Mouse (Mus musculus): ENCODE results near the gene Gm27029. TPM values are rescaled to one million over a fixed set of nuclear protein-coding genes. Genes with fewer than 3 reads are reported as not detected.
A peak's percentile ranks its signal among the peaks of the same experiment; 100 is the strongest.
"Not testable (repeated sequence)": the region's sequence is repeated elsewhere in the genome, so short reads cannot be mapped to it uniquely, and the experiment has no call there.

Gene Gm27029
- polyA plus RNA-seq, 1 experiment from 2014 or later: 7.6 TPM

GRCm38 (mm10) chr11:101416433-101417100, 8.0 kb downstream of the Gm27029 start:
- H3K27me3 ChIP-seq: no peaks in the 10 kb centered on the region
- peak; percentile 46; the same call in 1 of the 2 replicates for ATAC-seq
- H3K27ac ChIP-seq: peak overlapping the region; percentile 72
- H3K9me3 ChIP-seq (replicated peaks): no peaks in the 10 kb centered on the region
- peak overlapping the region; percentile 81 for H3K4me2 ChIP-seq
- H3K4me1 ChIP-seq: peaks cover 8% of the 10 kb centered on the region
- H3K9ac ChIP-seq: peak overlapping the region; percentile 82
- H3K4me3 ChIP-seq: peak overlapping the region; percentile 81
- peaks cover 25% of the 10 kb centered on the region for H3K36me3 ChIP-seq (ENCODE audit: poor library complexity, severe bottlenecking)
- WGBS: 2% methylated on average over 11 of the region's 11 CpGs

DNA sequence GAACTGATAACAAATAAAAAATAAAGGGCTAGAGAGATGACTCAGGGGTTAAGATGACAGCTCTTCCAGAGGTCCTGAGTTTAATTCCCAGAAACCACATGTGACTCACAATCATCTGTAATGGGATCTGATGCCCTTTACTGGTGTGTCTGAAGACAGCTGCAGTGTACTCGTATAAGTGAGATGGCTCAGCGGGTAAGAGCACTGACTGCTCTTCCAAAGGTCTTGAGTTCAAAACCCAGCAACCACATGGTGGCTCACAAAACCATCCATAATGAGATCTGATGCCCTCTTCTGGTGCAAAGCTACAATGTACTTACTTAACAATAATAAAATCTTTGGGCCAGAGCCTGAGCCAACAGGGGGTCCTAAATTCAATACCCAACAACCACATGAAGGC, 9.3 kb downstream of the Gm27029 start:
- peaks cover 8% of the 10 kb centered on the region for H3K4me1 ChIP-seq
- no peak overlapping the region for H3K4me3 ChIP-seq
- H3K36me3 ChIP-seq (ENCODE audit: poor library complexity, severe bottlenecking): peaks cover 37% of the 10 kb centered on the region
- WGBS: 89% methylated on average over 2 of the region's 2 CpGs
- no peak overlapping the region for H3K4me2 ChIP-seq
- no peaks in the 10 kb centered on the region for H3K27me3 ChIP-seq
- no peak overlapping the region for H3K27ac ChIP-seq
- no peak for ATAC-seq
- no peak overlapping the region for H3K9ac ChIP-seq
- no peaks in the 10 kb centered on the region for H3K9me3 ChIP-seq (replicated peaks)

DNA sequence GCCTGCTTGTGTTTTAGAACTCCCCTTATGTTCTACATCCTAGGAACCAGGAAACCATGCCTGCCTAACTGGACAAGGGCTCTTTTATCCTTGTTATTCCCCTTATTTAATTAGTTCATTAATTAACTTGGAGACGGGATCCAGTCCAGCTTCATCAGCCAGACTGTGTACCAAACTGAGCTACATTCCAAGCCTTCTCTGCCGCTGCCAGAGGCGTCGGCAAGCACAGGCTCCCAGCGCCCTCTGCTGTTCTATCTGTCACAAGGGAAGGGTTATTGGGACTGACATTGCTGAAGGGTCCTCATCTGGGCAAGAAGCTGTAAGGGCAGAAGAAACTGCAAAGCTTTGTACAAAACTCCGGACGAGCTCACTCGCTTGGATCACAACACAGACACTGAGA, 29.5 kb downstream of the Gm27029 start:
- Histone ChIP-seq H3K4me2 (no peak overlapping the region), H3K4me1 (peaks cover 7% of the 10 kb centered on the region; the same call in 1 of the 2 replicates), H3K27ac (no peak overlapping the region), H3K9ac (no peak overlapping the region), H3K4me3 (no peak overlapping the region), H3K36me3 (ENCODE audit: poor library complexity, severe bottlenecking) (no peaks in the 10 kb centered on the region), H3K27me3 (no peaks in the 10 kb centered on the region), H3K9me3 (replicated peaks) (no peaks in the 10 kb centered on the region)
- 6% methylated on average over 8 of the region's 8 CpGs for WGBS
- ATAC-seq: 0 out of 2 replicates have a peak, but pooled peaks have one; percentile 33

GRCm38 (mm10) chr11:101381817-101382216, 42.8 kb downstream of the Gm27029 start:
- no peaks in the 10 kb centered on the region for H3K36me3 ChIP-seq (ENCODE audit: poor library complexity, severe bottlenecking)
- H3K4me2 ChIP-seq: no peak overlapping the region
- ATAC-seq: no peak
- 4% methylated on average over 4 of the region's 4 CpGs for WGBS
- no peak overlapping the region for H3K4me3 ChIP-seq
- H3K9ac ChIP-seq: no peak overlapping the region
- H3K9me3 ChIP-seq (replicated peaks): no peaks in the 10 kb centered on the region
- H3K27me3 ChIP-seq: no peaks in the 10 kb centered on the region
- no peak overlapping the region for H3K27ac ChIP-seq
- H3K4me1 ChIP-seq: peaks cover 4% of the 10 kb centered on the region; the same call in 1 of the 2 replicates

GRCm38 (mm10) chr11:101378926-101379325, 45.7 kb downstream of the Gm27029 start:
- H3K27me3 ChIP-seq: no peaks in the 10 kb centered on the region
- H3K4me2 ChIP-seq: no peak overlapping the region
- H3K27ac ChIP-seq: no peak overlapping the region
- no peak for ATAC-seq
- H3K9ac ChIP-seq: no peak overlapping the region
- H3K9me3 ChIP-seq (replicated peaks): no peaks in the 10 kb centered on the region
- peaks cover 4% of the 10 kb centered on the region; the same call in 1 of the 2 replicates for H3K4me1 ChIP-seq
- H3K36me3 ChIP-seq (ENCODE audit: poor library complexity, severe bottlenecking): no peaks in the 10 kb centered on the region
- WGBS: 84% methylated on average over 6 of the region's 6 CpGs
- no peak overlapping the region for H3K4me3 ChIP-seq

- H3K4me3 ChIP-seq; H3K27ac ChIP-seq; H3K9me3 ChIP-seq (replicated peaks); H3K9ac ChIP-seq; H3K4me2 ChIP-seq; H3K4me1 ChIP-seq; ATAC-seq; H3K27me3 ChIP-seq; H3K36me3 ChIP-seq (ENCODE audit: poor library complexity, severe bottlenecking): not testable (repeated sequence)
- 94% methylated on average over 8 of the region's 8 CpGs for WGBS
Observed at GRCm38 (mm10) chr11:101378196-101378595, 46.4 kb downstream of the Gm27029 start.

GRCm38 (mm10) chr11:101374421-101374938, 50.1 kb downstream of the Gm27029 start:
- H3K27ac ChIP-seq: no peak overlapping the region
- no peak overlapping the region for H3K4me2 ChIP-seq
- no peak overlapping the region for H3K9ac ChIP-seq
- H3K4me1 ChIP-seq: no peaks in the 10 kb centered on the region
- H3K9me3 ChIP-seq (replicated peaks): no peaks in the 10 kb centered on the region
- no peak overlapping the region for H3K4me3 ChIP-seq
- 57% methylated on average over 7 of the region's 7 CpGs for WGBS
- ATAC-seq: no peak
- H3K36me3 ChIP-seq (ENCODE audit: poor library complexity, severe bottlenecking): no peaks in the 10 kb centered on the region
- H3K27me3 ChIP-seq: no peaks in the 10 kb centered on the region

- H3K9me3 ChIP-seq (replicated peaks): no peaks in the 10 kb centered on the region
- H3K27ac ChIP-seq: no peak overlapping the region
- H3K4me1 ChIP-seq: no peaks in the 10 kb centered on the region
- no peak overlapping the region for H3K4me2 ChIP-seq
- H3K9ac ChIP-seq: no peak overlapping the region
- 81% methylated on average over 5 of the region's 5 CpGs for WGBS
- H3K36me3 ChIP-seq (ENCODE audit: poor library complexity, severe bottlenecking): no peaks in the 10 kb centered on the region
- H3K4me3 ChIP-seq: no peak overlapping the region
- no peaks in the 10 kb centered on the region for H3K27me3 ChIP-seq
- ATAC-seq: no peak
Observed at GRCm38 (mm10) chr11:101370141-101370540, 54.5 kb downstream of the Gm27029 start.

GRCm38 (mm10) chr11:101367326-101367935, 57.2 kb downstream of the Gm27029 start, which contains the start of gene G6pc:
TSS of gene G6pc (plus strand) at chr11:101367561.
- Histone ChIP-seq H3K4me1 (no peaks in the 10 kb centered on the region), H3K4me2 (no peak within 1 kb of the TSS), H3K27ac (no peak within 1 kb of the TSS), H3K27me3 (no peaks in the 10 kb centered on the region), H3K9me3 (replicated peaks) (no peaks in the 10 kb centered on the region), H3K36me3 (ENCODE audit: poor library complexity, severe bottlenecking) (no peaks in the 10 kb centered on the region), H3K9ac (no peak within 1 kb of the TSS), H3K4me3 (no peak within 1 kb of the TSS)
- WGBS: 90% methylated on average over 8 of the region's 8 CpGs
- no peak for ATAC-seq

DNA sequence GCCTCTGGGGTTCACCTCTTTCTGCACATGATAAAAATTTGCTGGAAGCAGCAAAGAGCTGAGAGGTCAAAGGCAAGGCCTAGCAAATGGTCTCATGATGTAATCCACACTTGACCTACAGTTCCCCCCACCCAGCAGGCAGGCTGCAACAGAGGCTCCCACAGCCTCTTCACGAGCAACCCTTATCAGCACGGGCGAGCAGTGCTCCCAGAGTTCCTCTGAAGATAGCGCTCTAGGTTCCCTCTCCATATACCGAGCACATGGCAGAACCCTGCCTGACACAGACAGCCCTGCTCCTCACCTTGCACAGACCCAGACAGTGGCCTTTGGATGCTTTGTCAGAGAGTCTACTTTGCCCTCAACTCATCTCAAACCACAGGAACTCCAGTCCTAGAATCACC, 60.1 kb downstream of the Gm27029 start:
- Histone ChIP-seq H3K9me3 (replicated peaks) (no peaks in the 10 kb centered on the region), H3K4me3 (no peak overlapping the region), H3K27me3 (no peaks in the 10 kb centered on the region), H3K36me3 (ENCODE audit: poor library complexity, severe bottlenecking) (no peaks in the 10 kb centered on the region), H3K9ac (no peak overlapping the region), H3K4me1 (no peaks in the 10 kb centered on the region), H3K27ac (no peak overlapping the region), H3K4me2 (no peak overlapping the region)
- ATAC-seq: no peak
- 85% methylated on average over 5 of the region's 5 CpGs for WGBS

- Histone ChIP-seq H3K9me3 (replicated peaks) (no peaks in the 10 kb centered on the region), H3K9ac (no peak overlapping the region), H3K36me3 (ENCODE audit: poor library complexity, severe bottlenecking) (no peaks in the 10 kb centered on the region), H3K4me3 (no peak overlapping the region), H3K4me2 (no peak overlapping the region), H3K27me3 (no peaks in the 10 kb centered on the region), H3K27ac (no peak overlapping the region), H3K4me1 (no peaks in the 10 kb centered on the region)
- no peak for ATAC-seq
- WGBS: 71% methylated on average over 3 of the region's 3 CpGs
Observed at GRCm38 (mm10) chr11:101360651-101361113, 63.9 kb downstream of the Gm27029 start.

DNA sequence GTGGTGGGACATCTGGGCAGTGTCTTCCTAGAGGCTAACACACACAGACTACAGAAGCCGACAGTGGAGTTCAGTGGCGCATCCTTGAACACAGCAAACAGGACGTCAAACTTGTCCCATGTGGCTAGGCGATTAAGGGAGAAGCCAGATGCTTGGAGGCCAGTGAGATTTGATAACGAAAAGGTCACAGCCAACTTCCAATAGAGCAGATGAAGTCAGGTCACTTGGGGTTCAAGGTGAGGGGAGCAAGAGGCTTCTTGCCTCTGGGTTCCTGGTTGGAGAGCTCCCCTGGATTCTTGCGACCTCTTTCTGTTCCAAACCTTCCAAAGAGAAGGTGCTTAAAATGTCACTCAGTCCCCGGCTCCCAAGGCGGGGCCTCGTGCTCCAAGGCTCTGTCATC, 64.8 kb downstream of the Gm27029 start:
- Histone ChIP-seq H3K4me2 (no peak overlapping the region), H3K9ac (no peak overlapping the region), H3K36me3 (ENCODE audit: poor library complexity, severe bottlenecking) (no peaks in the 10 kb centered on the region), H3K27ac (no peak overlapping the region), H3K4me1 (no peaks in the 10 kb centered on the region), H3K9me3 (replicated peaks) (no peaks in the 10 kb centered on the region), H3K27me3 (no peaks in the 10 kb centered on the region), H3K4me3 (no peak overlapping the region)
- 77% methylated on average over 9 of the region's 9 CpGs for WGBS
- no peak for ATAC-seq
